Mouse (Mus musculus): ENCODE results near the gene Nf2. TPM values are rescaled to one million over a fixed set of nuclear protein-coding genes. Genes with fewer than 3 reads are reported as not detected.

The Nf2 gene
- polyA plus RNA-seq, 1 experiment from 2014 or later = 58.6 TPM

DNA sequence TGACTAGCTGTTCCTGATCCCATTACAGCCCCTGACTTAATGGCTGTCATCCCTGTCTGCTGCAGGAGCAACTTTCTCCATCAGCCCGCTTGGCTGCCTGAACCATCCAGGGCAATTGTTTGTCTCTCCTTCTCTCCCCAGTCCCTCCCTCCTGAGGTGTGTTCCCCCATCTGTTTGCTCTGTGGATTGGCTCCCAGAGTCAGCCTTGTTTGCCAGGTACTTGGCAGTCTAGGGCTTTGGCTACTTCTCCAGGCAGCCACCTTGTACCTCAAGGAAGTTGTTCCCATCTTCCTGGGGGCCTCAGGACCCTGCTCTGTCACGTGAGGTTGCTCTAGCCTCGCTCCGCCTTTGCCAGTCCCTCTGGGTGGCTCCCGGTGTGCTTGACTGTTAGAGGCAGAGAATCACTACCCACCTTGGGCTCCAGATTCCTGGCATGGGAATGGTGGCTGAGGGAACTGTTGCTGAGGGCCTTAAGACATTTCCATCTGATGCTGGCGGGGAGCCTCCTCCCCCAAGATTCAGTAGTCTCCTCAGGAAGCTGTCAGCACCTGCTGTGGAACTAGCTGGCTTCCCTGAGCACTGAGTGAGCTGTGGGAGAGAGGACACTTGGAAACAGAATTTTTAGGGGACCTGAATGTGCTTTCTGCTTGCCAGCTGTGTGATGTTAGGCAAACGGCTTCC is 128.3 kb downstream of the Nf2 start:
- no peak overlapping the region for H3K4me3 ChIP-seq
- no peak overlapping the region for H3K27ac ChIP-seq
- H3K4me1 ChIP-seq (replicated peaks) = peaks cover 14% of the 10 kb centered on the region
- DNase-seq (ENCODE audit: low spot score) = no peak
- H3K9me3 ChIP-seq = no peaks in the 10 kb centered on the region
- H3K27me3 ChIP-seq (ENCODE audit: insufficient read depth, poor library complexity, severe bottlenecking) = no peaks in the 10 kb centered on the region
- H3K36me3 ChIP-seq = peaks cover 38% of the 10 kb centered on the region
- 58% methylated on average over 7 of the region's 7 CpGs for WGBS

DNA sequence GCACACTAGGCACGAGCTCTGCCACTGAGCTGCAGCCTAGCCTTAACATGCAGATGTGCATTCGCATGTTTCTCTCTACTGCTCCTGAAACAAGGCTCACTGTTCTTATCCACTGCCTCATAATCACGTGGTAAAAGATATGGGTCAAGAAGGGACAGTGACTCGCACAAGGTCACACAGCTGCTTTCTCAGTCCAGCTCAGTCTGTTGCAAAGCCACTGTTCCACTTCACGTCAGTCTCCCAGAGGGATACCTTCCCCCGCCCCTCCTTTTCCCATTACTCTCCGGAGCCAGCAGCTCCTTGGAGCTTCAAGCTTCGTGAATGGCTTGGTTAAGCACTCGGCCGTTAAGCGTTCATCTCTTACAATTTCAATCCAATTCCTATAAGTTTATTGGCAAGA is 128.9 kb downstream of the Nf2 start:
- no peak for DNase-seq (ENCODE audit: low spot score)
- Histone ChIP-seq H3K4me3 (no peak overlapping the region), H3K36me3 (peaks cover 31% of the 10 kb centered on the region), H3K27me3 (ENCODE audit: insufficient read depth, poor library complexity, severe bottlenecking) (no peaks in the 10 kb centered on the region), H3K9me3 (no peaks in the 10 kb centered on the region), H3K27ac (no peak overlapping the region), H3K4me1 (replicated peaks) (peaks cover 14% of the 10 kb centered on the region)
- 69% methylated on average over 11 of the region's 11 CpGs for WGBS

DNA sequence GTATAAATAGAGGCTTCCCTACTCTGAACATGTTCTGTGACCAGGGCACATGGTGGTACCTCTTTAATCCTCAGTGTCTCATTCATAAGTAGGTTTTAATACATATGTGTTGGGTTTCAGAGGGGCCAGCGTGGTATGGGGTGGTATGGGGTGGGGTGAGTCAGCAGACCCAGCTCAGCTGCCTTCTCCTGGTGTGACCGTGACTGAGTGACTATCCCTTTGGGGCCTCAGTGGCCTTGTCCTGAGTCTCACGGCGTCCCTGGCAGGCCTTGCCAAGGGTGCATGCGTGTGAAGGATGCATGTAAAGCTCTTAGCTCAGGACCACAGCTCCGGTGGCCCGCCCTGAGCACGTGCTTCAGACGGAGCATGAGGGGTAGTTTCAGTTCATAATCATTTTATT is 129.4 kb downstream of the Nf2 start:
- no peak for DNase-seq (ENCODE audit: low spot score)

DNA sequence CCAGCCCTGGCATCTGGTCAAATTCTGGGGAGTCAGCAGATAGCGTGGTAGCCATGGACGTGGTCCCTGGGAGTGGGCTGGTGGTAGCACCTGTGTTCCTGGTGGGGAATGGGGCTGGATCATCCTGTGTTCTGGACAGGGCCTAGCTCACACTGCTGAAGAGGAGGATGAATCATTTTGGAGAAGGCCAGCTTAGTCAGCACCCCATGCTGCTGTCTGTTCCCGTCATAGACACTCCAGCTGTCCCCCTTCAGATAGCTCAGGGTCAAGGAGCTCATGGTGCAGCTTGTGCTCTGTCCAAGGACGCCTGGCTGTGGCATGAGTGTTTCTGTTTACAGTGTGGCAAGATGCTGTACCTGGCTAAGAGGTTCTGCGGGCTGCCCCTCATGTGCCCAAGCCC is 130.8 kb downstream of the Nf2 start:
- 86% methylated on average over 5 of the region's 5 CpGs for WGBS
- Histone ChIP-seq H3K36me3 (peaks cover 13% of the 10 kb centered on the region), H3K9me3 (no peaks in the 10 kb centered on the region), H3K4me3 (no peak overlapping the region), H3K4me1 (replicated peaks) (peaks cover 14% of the 10 kb centered on the region), H3K27ac (no peak overlapping the region), H3K27me3 (ENCODE audit: insufficient read depth, poor library complexity, severe bottlenecking) (no peaks in the 10 kb centered on the region)
- no peak for DNase-seq (ENCODE audit: low spot score)

More for the DNA sequence above, 129.4 kb downstream of the Nf2 start:
- 89% methylated on average over 9 of the region's 9 CpGs for WGBS
- Histone ChIP-seq H3K36me3 (peaks cover 27% of the 10 kb centered on the region), H3K9me3 (no peaks in the 10 kb centered on the region), H3K4me3 (no peak overlapping the region), H3K27ac (no peak overlapping the region), H3K4me1 (replicated peaks) (peaks cover 14% of the 10 kb centered on the region), H3K27me3 (ENCODE audit: insufficient read depth, poor library complexity, severe bottlenecking) (no peaks in the 10 kb centered on the region)

DNA sequence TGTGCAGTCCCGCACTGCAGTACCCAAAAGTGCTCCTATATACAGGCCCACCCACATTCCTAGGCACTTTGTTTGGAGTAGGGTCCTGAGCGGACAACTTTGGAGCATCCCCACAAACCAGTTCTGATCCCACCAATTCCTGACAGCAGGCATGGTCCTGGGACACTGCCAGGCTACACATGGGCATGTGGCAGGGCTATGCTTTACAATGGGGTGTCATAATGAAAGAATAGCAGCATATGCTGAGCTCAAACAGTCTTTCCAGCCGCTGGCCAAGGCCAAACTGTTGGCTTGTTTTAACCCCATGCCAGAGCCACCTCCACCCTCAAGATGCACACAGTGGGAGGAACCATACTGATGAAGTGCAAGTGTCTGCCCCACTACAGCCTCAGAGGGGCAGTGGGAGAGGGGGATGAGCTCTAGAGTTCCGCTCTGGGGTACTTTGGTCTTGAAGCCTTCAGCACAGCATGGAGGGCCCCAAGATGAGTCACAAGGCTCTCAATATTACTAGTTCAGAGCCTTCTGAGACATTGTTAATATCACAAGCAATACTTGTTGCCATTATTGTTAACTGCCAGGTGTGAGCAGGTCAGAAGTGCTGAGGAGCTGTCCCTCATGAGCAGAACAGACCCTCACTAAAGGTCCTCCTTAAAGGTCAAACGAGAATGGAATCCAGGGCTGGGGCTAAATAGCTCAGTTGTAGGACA is 132.7 kb downstream of the Nf2 start:
- Histone ChIP-seq H3K4me3 (no peak overlapping the region), H3K27me3 (ENCODE audit: insufficient read depth, poor library complexity, severe bottlenecking) (no peaks in the 10 kb centered on the region), H3K36me3 (no peaks in the 10 kb centered on the region), H3K4me1 (replicated peaks) (peaks cover 14% of the 10 kb centered on the region), H3K27ac (no peak overlapping the region), H3K9me3 (no peaks in the 10 kb centered on the region)
- WGBS = 90% methylated on average over 5 of the region's 5 CpGs
- no peak for DNase-seq (ENCODE audit: low spot score)

Other genes starting within 250 kb of the Nf2 start
- gene Gm11032, start 229.5 kb downstream of the Nf2 start, polyA plus RNA-seq (2016; fragmentation: Nextera tagmentation; extraction: Ambion mirVana) = not detected in 2 replicates
- gene Ascc2, start 211.8 kb downstream of the Nf2 start, polyA plus RNA-seq (2016; fragmentation: Nextera tagmentation; extraction: Ambion mirVana) = 33.9 and 35.9 TPM in 2 replicates
- 696 and 709 TPM in 2 replicates for gene Uqcr10, start 145.2 kb downstream of the Nf2 start, polyA plus RNA-seq (2016; fragmentation: Nextera tagmentation; extraction: Ambion mirVana)
- gene Zmat5, start 144.9 kb downstream of the Nf2 start, polyA plus RNA-seq (2016; fragmentation: Nextera tagmentation; extraction: Ambion mirVana) = 84.0 and 104 TPM in 2 replicates
- 0.61 and 1.4 TPM in 2 replicates for gene Cabp7, start 102.8 kb downstream of the Nf2 start, polyA plus RNA-seq (2016; fragmentation: Nextera tagmentation; extraction: Ambion mirVana)
- 77.9 and 89.0 TPM in 2 replicates for gene Nipsnap1, start 24.4 kb upstream of the Nf2 start, polyA plus RNA-seq (2016; fragmentation: Nextera tagmentation; extraction: Ambion mirVana)
- 53.3 and 59.4 TPM in 2 replicates for gene Thoc5, start 45.8 kb upstream of the Nf2 start, polyA plus RNA-seq (2016; fragmentation: Nextera tagmentation; extraction: Ambion mirVana)
- gene Nefh, start 98.5 kb upstream of the Nf2 start, polyA plus RNA-seq (2016; fragmentation: Nextera tagmentation; extraction: Ambion mirVana) = 0.29 and 0.44 TPM in 2 replicates
- gene Ap1b1, start 137.3 kb upstream of the Nf2 start, polyA plus RNA-seq (2016; fragmentation: Nextera tagmentation; extraction: Ambion mirVana) = 62.6 and 70.3 TPM in 2 replicates
- gene Rasl10a, start 208.6 kb upstream of the Nf2 start, polyA plus RNA-seq (2016; fragmentation: Nextera tagmentation; extraction: Ambion mirVana) = 0.44 and 0.84 TPM in 2 replicates
- gene Gas2l1, start 215.8 kb upstream of the Nf2 start, polyA plus RNA-seq (2016; fragmentation: Nextera tagmentation; extraction: Ambion mirVana) = 25.5 and 34.9 TPM in 2 replicates
- gene Rhbdd3, start 249.4 kb upstream of the Nf2 start, polyA plus RNA-seq (2016; fragmentation: Nextera tagmentation; extraction: Ambion mirVana) = 29.1 and 29.3 TPM in 2 replicates
- 877 and 924 TPM in 2 replicates for gene Ewsr1, start 249.7 kb upstream of the Nf2 start, polyA plus RNA-seq (2016; fragmentation: Nextera tagmentation; extraction: Ambion mirVana)